Mouse (Mus musculus): ENCODE measurements around the gene Glo1.

Glo1 gene

GRCm38 (mm10) chr17:30580781-30581180 is 45.9 kb downstream of the Glo1 start:
- DNase-seq (ENCODE audit: low read depth, low spot score), result no peak

GRCm38 (mm10) chr17:30576946-30577345 is 49.7 kb downstream of the Glo1 start:
- DNase-seq (ENCODE audit: low read depth, low spot score), result no peak

GRCm38 (mm10) chr17:30575941-30576773 is 50.5 kb downstream of the Glo1 start, which contains the start of gene Btbd9:
Gene Btbd9, minus strand, starts transcription at chr17:30576488.
- DNase-seq (ENCODE audit: low read depth, low spot score), result peak; percentile 80

GRCm38 (mm10) chr17:30575121-30575904 is 51.4 kb downstream of the Glo1 start:
- DNase-seq (ENCODE audit: low read depth, low spot score), result no peak

- DNase-seq (ENCODE audit: low read depth, low spot score), result no peak
Observed at GRCm38 (mm10) chr17:30574783-30575075, 51.9 kb downstream of the Glo1 start.

GRCm38 (mm10) chr17:30573990-30574782 is 52.5 kb downstream of the Glo1 start:
- no peak for DNase-seq (ENCODE audit: low read depth, low spot score)

- DNase-seq (ENCODE audit: low read depth, low spot score), result no peak
Observed at GRCm38 (mm10) chr17:30570971-30571370, 55.7 kb downstream of the Glo1 start.

- DNase-seq (ENCODE audit: low read depth, low spot score), result no peak
Observed at GRCm38 (mm10) chr17:30570173-30570572, 56.5 kb downstream of the Glo1 start.

GRCm38 (mm10) chr17:30568473-30568872 is 58.2 kb downstream of the Glo1 start:
- DNase-seq (ENCODE audit: low read depth, low spot score), result no peak

GRCm38 (mm10) chr17:30564971-30565370 is 61.7 kb downstream of the Glo1 start:
- DNase-seq (ENCODE audit: low read depth, low spot score), result no peak

GRCm38 (mm10) chr17:30564407-30564806 is 62.3 kb downstream of the Glo1 start:
- DNase-seq (ENCODE audit: low read depth, low spot score), result no peak

GRCm38 (mm10) chr17:30563484-30564075 is 63.1 kb downstream of the Glo1 start:
- no peak for DNase-seq (ENCODE audit: low read depth, low spot score)

GRCm38 (mm10) chr17:30562770-30563169 is 63.9 kb downstream of the Glo1 start:
- no peak for DNase-seq (ENCODE audit: low read depth, low spot score)

- no peak for DNase-seq (ENCODE audit: low read depth, low spot score)
Observed at GRCm38 (mm10) chr17:30559536-30559935, 67.1 kb downstream of the Glo1 start.

- DNase-seq (ENCODE audit: low read depth, low spot score), result no peak
Observed at GRCm38 (mm10) chr17:30558623-30559022, 68.0 kb downstream of the Glo1 start.

GRCm38 (mm10) chr17:30556512-30556911 is 70.2 kb downstream of the Glo1 start:
- DNase-seq (ENCODE audit: low read depth, low spot score), result no peak

GRCm38 (mm10) chr17:30553027-30553937 is 73.4 kb downstream of the Glo1 start:
- no peak for DNase-seq (ENCODE audit: low read depth, low spot score)

- DNase-seq (ENCODE audit: low read depth, low spot score), result peak; percentile 73
Observed at GRCm38 (mm10) chr17:30550774-30551107, 75.9 kb downstream of the Glo1 start.

GRCm38 (mm10) chr17:30549899-30550773 is 76.5 kb downstream of the Glo1 start:
- DNase-seq (ENCODE audit: low read depth, low spot score), result no peak

GRCm38 (mm10) chr17:30539098-30539497 is 87.6 kb downstream of the Glo1 start:
- DNase-seq (ENCODE audit: low read depth, low spot score), result no peak

All from telencephalon, adult 2 months (tissue).